Mouse (Mus musculus) hindbrain, embryonic 16.5 days (tissue): ENCODE results near the gene Il23a. TPM values are rescaled to one million over a fixed set of nuclear protein-coding genes. Genes with fewer than 3 reads are reported as not detected.
"Not testable (repeated sequence)": the region's sequence is repeated elsewhere in the genome, so short reads cannot be mapped to it uniquely, and the experiment has no call there.

Experiments
- ATAC-seq: fragments of 200-750 bp; cut with Nextera tagmentation; 2 replicates; pipeline ENCODE4 v1.8.0; 2017; ENCODE audit warnings: moderate TSS enrichment, moderate library complexity
- H3K27ac ChIP-seq: fragments of 300-500 bp; sonication (generic); 2 replicates; pipeline ENCODE4 v1.5.1; 2014; ENCODE audit warnings: low read depth, mild to moderate bottlenecking, control low read depth, low read length, moderate library complexity
- H3K27me3 ChIP-seq: fragments of 300-500 bp; sonication (generic); replicated peaks from 2 replicates; pipeline ENCODE4 v1.6.1; 2014; ENCODE audit warnings: low read length; ENCODE audit not compliant: control insufficient read depth, insufficient read depth
- H3K36me3 ChIP-seq: fragments of 300-500 bp; sonication (generic); 2 replicates; pipeline ENCODE4 v1.6.1; 2014; ENCODE audit warnings: mild to moderate bottlenecking, low read length, moderate library complexity, mixed read lengths; ENCODE audit not compliant: control insufficient read depth, insufficient read depth
- H3K4me1 ChIP-seq: fragments of 300-500 bp; sonication (generic); 2 replicates; pipeline ENCODE4 v1.6.1; 2014; ENCODE audit warnings: low read depth, low read length; ENCODE audit not compliant: control insufficient read depth, insufficient read depth
- H3K4me2 ChIP-seq: fragments of 300-500 bp; sonication (generic); 2 replicates; pipeline ENCODE4 v1.6.1; 2014; ENCODE audit warnings: mild to moderate bottlenecking, low read length, control low read depth, moderate library complexity
- H3K4me3 ChIP-seq: fragments of 300-500 bp; sonication (generic); 2 replicates; pipeline ENCODE4 v1.5.1; 2014; ENCODE audit warnings: mild to moderate bottlenecking, low read length, control low read depth, moderate library complexity
- H3K9ac ChIP-seq: fragments of 300-500 bp; sonication (generic); 2 replicates; pipeline ENCODE4 v1.6.1; 2014; ENCODE audit warnings: low read depth, mild to moderate bottlenecking, control low read depth, low read length, moderate library complexity
- H3K9me3 ChIP-seq: fragments of 300-500 bp; sonication (generic); 2 replicates; pipeline ENCODE4 v1.6.1; 2014; ENCODE audit warnings: mild to moderate bottlenecking, low read length, moderate library complexity; ENCODE audit not compliant: control insufficient read depth
- WGBS: fragments of 180-500 bp; shearing (Covaris S2); extraction: QIAGEN DNeasy Blood & Tissue Kit; methylation state at CpG from one replicate; pipeline ENCODE4 v1.1.7; 2014; 5-methylcytosine and 5-hydroxymethylcytosine counted together
- polyA plus RNA-seq: library from polyadenylated mRNA; unstranded; fragments of >200 nt; fragmentation: Nextera tagmentation; extraction: Ambion mirVana; gene quantifications from 2 replicates; pipeline ENCODE4 v1.2.1, GENCODE M21; 2015

The Il23a gene
- polyA plus RNA-seq, 1 experiment from 2014 or later: 0.73 TPM

- H3K4me2 ChIP-seq, H3K4me1 ChIP-seq, H3K4me3 ChIP-seq, H3K27ac ChIP-seq, H3K9me3 ChIP-seq, H3K36me3 ChIP-seq, ATAC-seq, H3K27me3 ChIP-seq, H3K9ac ChIP-seq: not testable (repeated sequence)
- WGBS: 93% methylated on average over 4 of the region's 7 CpGs
Observed at GRCm38 (mm10) chr10:128272819-128273439, 25.6 kb downstream of the Il23a start.

- no peak overlapping the region for H3K9ac ChIP-seq
- ATAC-seq: no peak
- H3K4me2 ChIP-seq: no peak overlapping the region
- H3K27ac ChIP-seq: no peak overlapping the region
- no peak overlapping the region for H3K4me3 ChIP-seq
- no peaks in the 10 kb centered on the region for H3K9me3 ChIP-seq
- H3K27me3 ChIP-seq: no peaks in the 10 kb centered on the region
- H3K36me3 ChIP-seq: no peaks in the 10 kb centered on the region
- WGBS: 79% methylated on average over 2 of the region's 2 CpGs
- peaks cover 4% of the 10 kb centered on the region; the same call in 1 of the 2 replicates for H3K4me1 ChIP-seq
Observed at GRCm38 (mm10) chr10:128271883-128272282, 26.7 kb downstream of the Il23a start.

GRCm38 (mm10) chr10:128270866-128271265 is 27.7 kb downstream of the Il23a start:
- Histone ChIP-seq H3K4me3 (peak overlapping the region; percentile 67), H3K9ac (peak overlapping the region; percentile 76), H3K4me2 (peak overlapping the region; percentile 81), H3K9me3 (no peaks in the 10 kb centered on the region), H3K27me3 (no peaks in the 10 kb centered on the region), H3K4me1 (peaks cover 4% of the 10 kb centered on the region; the same call in 1 of the 2 replicates), H3K27ac (peak overlapping the region; percentile 77), H3K36me3 (no peaks in the 10 kb centered on the region)
- WGBS: 46% methylated on average over 7 of the region's 7 CpGs
- ATAC-seq: no peak

- peak; percentile 99 for ATAC-seq
- Histone ChIP-seq H3K27ac (peak within 1 kb of the TSS; percentile 77), H3K4me2 (peak within 1 kb of the TSS; percentile 81), H3K9ac (peak within 1 kb of the TSS; percentile 76), H3K4me1 (peaks cover 4% of the 10 kb centered on the region; the same call in 1 of the 2 replicates), H3K9me3 (no peaks in the 10 kb centered on the region), H3K27me3 (no peaks in the 10 kb centered on the region), H3K36me3 (no peaks in the 10 kb centered on the region), H3K4me3 (peak within 1 kb of the TSS; percentile 67)
- under 1% methylated on average over 42 of the region's 43 CpGs for WGBS
Observed at GRCm38 (mm10) chr10:128270287-128270841, 28.2 kb downstream of the Il23a start, which contains the start of gene Stat2. Stat2 (plus strand) TSS chr10:128270559.

GRCm38 (mm10) chr10:128269206-128269910 is 29.2 kb downstream of the Il23a start:
- Histone ChIP-seq H3K9ac (no peak overlapping the region), H3K36me3 (no peaks in the 10 kb centered on the region), H3K27me3 (no peaks in the 10 kb centered on the region), H3K4me2 (peak overlapping the region; percentile 81), H3K27ac (no peak overlapping the region), H3K9me3 (no peaks in the 10 kb centered on the region), H3K4me1 (peaks cover 4% of the 10 kb centered on the region; the same call in 1 of the 2 replicates), H3K4me3 (no peak overlapping the region; the same call in 1 of the 2 replicates)
- no peak for ATAC-seq
- WGBS: 93% methylated on average over 16 of the region's 16 CpGs

GRCm38 (mm10) chr10:128268371-128268770 is 30.2 kb downstream of the Il23a start, which contains the start of gene Apof:
Apof (plus strand) TSS chr10:128268671.
- no peaks in the 10 kb centered on the region for H3K9me3 ChIP-seq
- ATAC-seq: no peak
- WGBS: 85% methylated on average over 6 of the region's 6 CpGs

GRCm38 (mm10) chr10:128263393-128264310 is 34.9 kb downstream of the Il23a start:
- H3K27ac ChIP-seq: no peak overlapping the region
- no peak overlapping the region for H3K4me2 ChIP-seq
- 77% methylated on average over 6 of the region's 6 CpGs for WGBS
- H3K9me3 ChIP-seq: no peaks in the 10 kb centered on the region
- H3K27me3 ChIP-seq: no peaks in the 10 kb centered on the region
- no peak overlapping the region for H3K4me3 ChIP-seq
- no peaks in the 10 kb centered on the region for H3K4me1 ChIP-seq
- ATAC-seq: no peak
- H3K36me3 ChIP-seq: no peaks in the 10 kb centered on the region
- H3K9ac ChIP-seq: no peak overlapping the region

More at GRCm38 (mm10) chr10:128268371-128268770, 30.2 kb downstream of the Il23a start, which contains the start of gene Apof:
- no peak within 1 kb of the TSS for H3K4me2 ChIP-seq
- H3K4me1 ChIP-seq: peaks cover 4% of the 10 kb centered on the region; the same call in 1 of the 2 replicates
- H3K27me3 ChIP-seq: no peaks in the 10 kb centered on the region
- H3K27ac ChIP-seq: no peak within 1 kb of the TSS
- H3K9ac ChIP-seq: no peak within 1 kb of the TSS
- no peaks in the 10 kb centered on the region for H3K36me3 ChIP-seq
- H3K4me3 ChIP-seq: no peak within 1 kb of the TSS

- no peaks in the 10 kb centered on the region for H3K9me3 ChIP-seq
- no peak overlapping the region for H3K27ac ChIP-seq
- H3K36me3 ChIP-seq: no peaks in the 10 kb centered on the region
- H3K27me3 ChIP-seq: no peaks in the 10 kb centered on the region
- 83% methylated on average over 22 of the region's 22 CpGs for WGBS
- ATAC-seq: no peak
- no peak overlapping the region for H3K4me3 ChIP-seq
- no peak overlapping the region for H3K4me2 ChIP-seq
- H3K4me1 ChIP-seq: no peaks in the 10 kb centered on the region
- no peak overlapping the region for H3K9ac ChIP-seq
Observed at GRCm38 (mm10) chr10:128262300-128262699, 36.3 kb downstream of the Il23a start.
